Mouse (Mus musculus) forebrain, embryonic 11.5 days (tissue): ENCODE data around the gene Ap2a1. TPM values are rescaled to one million over a fixed set of nuclear protein-coding genes. Genes with fewer than 3 reads are reported as not detected.
"Not testable (repeated sequence)": the region's sequence is repeated elsewhere in the genome, so short reads cannot be mapped to it uniquely, and the experiment has no call there.

Experiments used
- ATAC-seq: fragments of 200-750 bp; cut with Nextera tagmentation; replicated peaks from 2 replicates; pipeline ENCODE4 v1.8.0; 2017; ENCODE audit warnings: moderate TSS enrichment; ENCODE audit not compliant: low FRiP score
- DNase-seq: peaks from one replicate; pipeline ENCODE4 v3.0.0-alpha.2; 2017; ENCODE audit warnings: low spot score
- H3K27ac ChIP-seq: fragments of 300-500 bp; sonication (generic); 2 replicates; pipeline ENCODE4 v1.5.1; 2014; ENCODE audit warnings: low read depth, low read length
- H3K27me3 ChIP-seq: fragments of 300-500 bp; sonication (generic); 2 replicates; pipeline ENCODE4 v1.6.1; 2014; ENCODE audit warnings: mild to moderate bottlenecking, low read length, mixed read lengths; ENCODE audit not compliant: control insufficient read depth, insufficient read depth
- H3K36me3 ChIP-seq: fragments of 300-500 bp; sonication (generic); 2 replicates; pipeline ENCODE4 v1.6.1; 2014; ENCODE audit warnings: mild to moderate bottlenecking, low read length, moderate library complexity, mixed read lengths; ENCODE audit not compliant: control insufficient read depth, insufficient read depth
- H3K4me1 ChIP-seq: fragments of 300-500 bp; sonication (generic); replicated peaks from 2 replicates; pipeline ENCODE4 v1.6.1; 2014; ENCODE audit warnings: low read length, mixed read lengths; ENCODE audit not compliant: control insufficient read depth, insufficient read depth
- H3K4me2 ChIP-seq: fragments of 300-500 bp; sonication (generic); 2 replicates; pipeline ENCODE4 v1.6.1; 2014; ENCODE audit warnings: low read depth, mild to moderate bottlenecking, low read length, moderate library complexity, mixed read lengths; ENCODE audit not compliant: severe bottlenecking
- H3K4me3 ChIP-seq: fragments of 300-500 bp; sonication (generic); 2 replicates; pipeline ENCODE4 v1.5.1; 2014; ENCODE audit warnings: low read depth, low read length
- H3K9ac ChIP-seq: fragments of 300-500 bp; sonication (generic); 2 replicates; pipeline ENCODE4 v1.6.1; 2014; ENCODE audit warnings: low read length
- H3K9me3 ChIP-seq: fragments of 300-500 bp; sonication (generic); 2 replicates; pipeline ENCODE4 v1.6.1; 2016; ENCODE audit warnings: low read length, mixed read lengths; ENCODE audit not compliant: control insufficient read depth
- WGBS: fragments of 180-500 bp; shearing (Covaris S2); extraction: QIAGEN DNeasy Blood & Tissue Kit; methylation state at CpG from one replicate; pipeline ENCODE4 v1.1.7; 2014; 5-methylcytosine and 5-hydroxymethylcytosine counted together
- polyA plus RNA-seq: library from polyadenylated mRNA; unstranded; fragments of >200 nt; fragmentation: Nextera tagmentation; extraction: Ambion mirVana; gene quantifications from 2 replicates; pipeline ENCODE4 v1.2.1, GENCODE M21; 2014

The Ap2a1 gene
- polyA plus RNA-seq, 1 experiment from 2014 or later, result 88.8 TPM

GRCm38 (mm10) chr7:44888256-44889105 lies 40.8 kb downstream of the Ap2a1 start:
- no peak overlapping the region; the same call in 1 of the 2 replicates for H3K9ac ChIP-seq
- H3K27ac ChIP-seq, result no peak overlapping the region
- H3K4me3 ChIP-seq, result no peak overlapping the region
- H3K36me3 ChIP-seq, result peaks cover 9% of the 10 kb centered on the region
- no peaks in the 10 kb centered on the region for H3K27me3 ChIP-seq
- no peak for ATAC-seq
- WGBS, result 92% methylated on average over 13 of the region's 13 CpGs
- no peak overlapping the region for H3K4me2 ChIP-seq
- no peak for DNase-seq
- no peaks in the 10 kb centered on the region for H3K9me3 ChIP-seq
- H3K4me1 ChIP-seq, result peaks cover 13% of the 10 kb centered on the region

DNA sequence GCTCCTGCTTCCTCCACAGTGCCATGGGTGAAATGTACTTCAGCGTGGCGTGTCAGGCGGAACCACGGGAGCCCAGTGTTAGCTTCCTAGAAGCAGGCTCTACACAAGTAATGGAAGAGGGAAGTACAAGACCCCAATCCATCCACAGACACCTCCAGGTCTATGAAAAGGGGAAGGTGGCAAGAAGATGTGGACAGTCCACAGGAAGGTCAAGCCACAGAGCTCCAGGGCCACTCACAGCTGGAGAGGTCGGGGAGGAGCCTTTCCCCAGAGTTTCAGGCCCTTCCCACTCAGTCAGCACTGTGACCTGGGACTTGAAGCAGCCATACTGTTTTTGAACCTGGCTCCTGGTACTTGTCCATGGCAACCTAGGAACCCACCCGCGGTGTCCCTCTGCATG lies 42.3 kb downstream of the Ap2a1 start:
- Histone ChIP-seq H3K9ac (no peak overlapping the region), H3K36me3 (peaks cover 14% of the 10 kb centered on the region), H3K4me2 (no peak overlapping the region), H3K4me3 (no peak overlapping the region), H3K27ac (no peak overlapping the region), H3K4me1 (peaks cover 9% of the 10 kb centered on the region), H3K27me3 (no peaks in the 10 kb centered on the region), H3K9me3 (no peaks in the 10 kb centered on the region)
- DNase-seq (no peak), ATAC-seq (no peak)
- 90% methylated on average over 7 of the region's 7 CpGs for WGBS

- no peak overlapping the region for H3K4me3 ChIP-seq
- H3K9me3 ChIP-seq, result no peaks in the 10 kb centered on the region
- 97% methylated on average over 5 of the region's 5 CpGs for WGBS
- H3K9ac ChIP-seq, result no peak overlapping the region
- H3K4me1 ChIP-seq, result no peaks in the 10 kb centered on the region
- DNase-seq (no peak), ATAC-seq (no peak)
- no peak overlapping the region for H3K27ac ChIP-seq
- no peak overlapping the region for H3K4me2 ChIP-seq
- peaks cover 21% of the 10 kb centered on the region for H3K36me3 ChIP-seq
- no peaks in the 10 kb centered on the region for H3K27me3 ChIP-seq
These were observed 44.7 kb downstream of the Ap2a1 start for GRCm38 (mm10) chr7:44884637-44885036.

GRCm38 (mm10) chr7:44883036-44883435 lies 46.3 kb downstream of the Ap2a1 start:
- Histone ChIP-seq H3K4me3 (no peak overlapping the region), H3K27ac (no peak overlapping the region), H3K36me3 (peaks cover 31% of the 10 kb centered on the region), H3K27me3 (no peaks in the 10 kb centered on the region), H3K9me3 (no peaks in the 10 kb centered on the region), H3K4me2 (no peak overlapping the region), H3K9ac (no peak overlapping the region), H3K4me1 (no peaks in the 10 kb centered on the region)
- no peak for ATAC-seq
- WGBS, result 94% methylated on average over 3 of the region's 3 CpGs
- DNase-seq, result no peak

GRCm38 (mm10) chr7:44877833-44878232 lies 51.5 kb downstream of the Ap2a1 start:
- Histone ChIP-seq H3K9me3 (no peaks in the 10 kb centered on the region), H3K27ac (no peak overlapping the region), H3K4me3 (no peak overlapping the region), H3K36me3 (peaks cover 26% of the 10 kb centered on the region; the same call in 1 of the 2 replicates), H3K4me1 (no peaks in the 10 kb centered on the region), H3K27me3 (no peaks in the 10 kb centered on the region), H3K9ac (no peak overlapping the region), H3K4me2 (no peak overlapping the region)
- 91% methylated on average over 14 of the region's 14 CpGs for WGBS
- no peak for DNase-seq
- no peak for ATAC-seq

DNA sequence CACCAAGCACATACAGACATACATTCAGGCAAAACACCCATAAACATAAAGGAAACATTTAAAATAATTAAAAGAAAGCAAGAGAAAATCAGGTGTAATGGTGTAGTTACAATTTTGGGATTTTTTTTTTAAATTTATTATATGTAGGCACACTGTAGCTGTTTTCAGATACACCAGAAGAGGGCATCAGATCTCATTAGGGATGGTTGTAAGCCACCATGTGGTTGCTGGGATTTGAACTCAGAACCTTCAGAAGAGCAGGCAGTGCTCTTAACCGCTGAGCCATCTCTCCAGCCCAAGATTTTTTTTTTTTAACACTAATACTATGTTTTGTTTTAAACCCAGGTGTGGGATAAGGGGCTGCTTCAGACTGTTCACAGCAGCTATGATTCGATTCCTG lies 57.5 kb downstream of the Ap2a1 start:
- not testable (repeated sequence) for H3K4me3 ChIP-seq, H3K27ac ChIP-seq, H3K27me3 ChIP-seq, H3K4me2 ChIP-seq, DNase-seq, H3K9ac ChIP-seq, ATAC-seq, H3K36me3 ChIP-seq, H3K9me3 ChIP-seq
- H3K4me1 ChIP-seq, result peaks cover 19% of the 10 kb centered on the region
- 94% methylated on average over 2 of the region's 2 CpGs for WGBS

DNA sequence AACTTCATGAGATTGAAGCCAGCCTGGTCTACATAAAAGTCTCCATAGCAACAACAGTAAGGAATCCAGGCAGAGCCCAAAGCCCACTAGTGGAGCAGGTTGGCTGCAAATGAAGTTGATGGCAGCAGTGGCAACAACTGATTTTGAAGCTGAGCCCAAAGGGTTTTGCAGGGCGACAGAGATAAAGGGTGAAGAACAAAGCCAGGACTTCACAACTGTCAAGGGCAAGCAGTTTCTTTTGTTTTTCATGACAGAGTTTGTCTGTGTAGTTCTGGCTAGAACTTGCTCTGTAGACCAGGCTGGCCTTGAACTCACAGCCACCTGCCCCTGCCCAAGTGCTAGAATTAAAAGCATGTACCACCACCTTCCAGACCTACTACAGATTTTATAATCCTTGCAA lies 58.1 kb downstream of the Ap2a1 start:
- Histone ChIP-seq H3K36me3 (no peaks in the 10 kb centered on the region), H3K4me2 (no peak overlapping the region), H3K4me1 (peaks cover 25% of the 10 kb centered on the region), H3K9ac (no peak overlapping the region), H3K27me3 (no peaks in the 10 kb centered on the region), H3K9me3 (no peaks in the 10 kb centered on the region), H3K27ac (no peak overlapping the region), H3K4me3 (no peak overlapping the region)
- 42% methylated on average over 1 of the region's 1 CpGs for WGBS
- no peak for ATAC-seq
- DNase-seq, result no peak

DNA sequence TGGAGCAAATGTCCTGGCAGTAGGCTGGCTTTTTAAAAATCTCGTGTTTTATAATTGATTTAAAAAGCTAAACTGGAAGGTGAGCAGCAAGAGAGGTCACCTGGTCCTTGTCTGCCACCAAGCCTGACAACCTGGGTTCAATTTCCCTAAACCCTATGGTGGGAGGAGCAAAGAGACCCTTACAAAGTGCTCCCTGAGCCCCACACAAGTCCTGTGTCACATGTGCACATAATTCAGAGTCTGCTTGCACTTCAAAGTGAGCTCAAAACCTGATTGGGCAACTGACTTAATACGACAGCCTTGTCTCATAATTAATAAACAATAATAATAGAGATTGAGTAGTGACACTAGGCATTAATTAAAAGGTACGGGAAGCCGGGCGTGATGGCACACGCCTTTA lies 58.7 kb downstream of the Ap2a1 start:
- WGBS, result 85% methylated on average over 6 of the region's 6 CpGs
- no peak for DNase-seq
- Histone ChIP-seq H3K27ac (peak overlapping the region; percentile 100; the same call in 1 of the 2 replicates), H3K4me2 (peak overlapping the region; percentile 94; the same call in 1 of the 2 replicates), H3K9ac (no peak overlapping the region; the same call in 1 of the 2 replicates), H3K36me3 (no peaks in the 10 kb centered on the region; the same call in 1 of the 2 replicates), H3K9me3 (no peaks in the 10 kb centered on the region), H3K4me1 (peaks cover 29% of the 10 kb centered on the region), H3K27me3 (no peaks in the 10 kb centered on the region), H3K4me3 (peak overlapping the region; percentile 99)
- no peak for ATAC-seq
